Mouse (Mus musculus) heart, embryonic 16.5 days (tissue): ENCODE measurements around the gene Mtch1. TPM values are rescaled to one million over a fixed set of nuclear protein-coding genes. Genes with fewer than 3 reads are reported as not detected.

ENCODE experiments used
- ATAC-seq: fragments of 200-750 bp; cut with Nextera tagmentation; replicated peaks from 2 replicates; pipeline ENCODE4 v1.8.0; 2017; ENCODE audit warnings: moderate number of reproducible peaks; ENCODE audit not compliant: insufficient read depth, low FRiP score; ENCODE audit errors: extremely low read depth
- H3K27ac ChIP-seq: fragments of 300-500 bp; sonication (generic); 2 replicates; pipeline ENCODE4 v1.5.1; 2014; ENCODE audit warnings: mild to moderate bottlenecking, low read length, control low read depth, moderate library complexity
- H3K27me3 ChIP-seq: fragments of 300-500 bp; sonication (generic); 2 replicates; pipeline ENCODE4 v1.6.1; 2014; ENCODE audit warnings: low read length, mixed read lengths; ENCODE audit not compliant: control insufficient read depth, insufficient read depth
- H3K36me3 ChIP-seq: fragments of 300-500 bp; sonication (generic); 2 replicates; pipeline ENCODE4 v1.6.1; 2014; ENCODE audit not compliant: control insufficient read depth, insufficient read depth
- H3K4me1 ChIP-seq: fragments of 300-500 bp; sonication (generic); 2 replicates; pipeline ENCODE4 v1.6.1; 2014; ENCODE audit warnings: low read length, mixed read lengths; ENCODE audit not compliant: control insufficient read depth, insufficient read depth
- H3K4me2 ChIP-seq: fragments of 300-500 bp; sonication (generic); 2 replicates; pipeline ENCODE4 v1.6.1; 2014; ENCODE audit warnings: low read depth, mild to moderate bottlenecking, control low read depth, low read length
- H3K4me3 ChIP-seq: fragments of 300-500 bp; sonication (generic); 2 replicates; pipeline ENCODE4 v1.5.1; 2014; ENCODE audit warnings: mild to moderate bottlenecking, control low read depth, low read length
- H3K9ac ChIP-seq: fragments of 300-500 bp; sonication (generic); 2 replicates; pipeline ENCODE4 v1.6.1; 2014; ENCODE audit warnings: low read length, control low read depth
- H3K9me3 ChIP-seq: fragments of 300-500 bp; sonication (generic); replicated peaks from 2 replicates; pipeline ENCODE4 v1.6.1; 2016; ENCODE audit warnings: low read length; ENCODE audit not compliant: control insufficient read depth
- WGBS: fragments of 180-500 bp; shearing (Covaris S2); extraction: QIAGEN DNeasy Blood & Tissue Kit; methylation state at CpG from one replicate; pipeline ENCODE4 v1.1.7; 2014; 5-methylcytosine and 5-hydroxymethylcytosine counted together
- polyA plus RNA-seq: library from polyadenylated mRNA; unstranded; fragments of >200 nt; fragmentation: Nextera tagmentation; extraction: Ambion mirVana; gene quantifications from 2 replicates; pipeline ENCODE4 v1.2.1, GENCODE M21; 2015

Mtch1 gene
- polyA plus RNA-seq, 1 experiment from 2014 or later: 220 TPM

DNA sequence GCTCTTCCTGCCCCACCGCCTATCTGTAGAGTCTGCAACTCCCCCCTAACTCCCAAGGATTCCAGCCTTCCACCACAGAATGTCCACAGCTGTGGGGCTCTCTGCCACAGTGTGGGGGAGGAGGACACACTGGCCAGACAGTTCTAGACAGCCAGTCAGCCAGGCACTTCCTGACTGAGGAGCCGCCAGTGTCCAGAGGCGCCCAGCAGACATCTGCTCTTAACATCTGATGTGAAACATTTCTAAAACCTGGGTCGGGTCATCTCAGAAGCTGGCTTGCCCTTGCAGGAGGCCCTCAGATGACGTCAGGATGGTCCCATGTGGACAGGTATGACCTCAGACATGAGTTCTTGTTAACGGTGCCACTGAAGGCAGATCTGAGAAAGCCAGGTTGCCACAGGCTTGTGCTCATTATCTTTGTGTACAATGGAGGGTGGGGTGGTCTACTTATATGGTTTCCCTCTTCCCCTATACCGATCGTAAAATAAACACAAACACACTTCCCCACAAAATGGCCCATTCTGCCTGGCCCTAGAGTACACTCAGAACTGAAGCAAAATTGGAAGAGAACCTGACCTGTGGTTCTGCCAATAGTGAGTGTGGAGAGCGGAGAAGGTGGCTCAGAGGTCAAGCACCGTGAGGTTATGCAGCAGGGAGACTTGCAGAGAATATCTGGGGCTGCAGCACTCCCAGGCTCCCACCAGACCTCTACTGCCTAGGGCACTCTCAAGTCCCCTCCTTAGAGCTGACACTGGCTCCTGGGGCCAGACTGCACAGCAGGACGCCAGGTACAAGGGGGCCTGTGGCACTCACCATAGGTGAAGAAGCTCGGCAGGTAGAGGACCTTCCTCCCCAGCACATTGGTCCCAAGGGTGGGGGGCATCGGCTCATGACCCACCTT lies 5.5 kb downstream of the Mtch1 start:
- no peak overlapping the region for H3K4me3 ChIP-seq
- peaks cover 55% of the 10 kb centered on the region for H3K4me1 ChIP-seq
- H3K36me3 ChIP-seq: peaks cover 40% of the 10 kb centered on the region
- peak; percentile 67 for ATAC-seq
- H3K4me2 ChIP-seq: peak overlapping the region; percentile 48
- H3K9ac ChIP-seq: peak overlapping the region; percentile 70
- H3K9me3 ChIP-seq: no peaks in the 10 kb centered on the region
- H3K27me3 ChIP-seq: no peaks in the 10 kb centered on the region
- peak overlapping the region; percentile 92 for H3K27ac ChIP-seq
- 28% methylated on average over 13 of the region's 13 CpGs for WGBS

DNA sequence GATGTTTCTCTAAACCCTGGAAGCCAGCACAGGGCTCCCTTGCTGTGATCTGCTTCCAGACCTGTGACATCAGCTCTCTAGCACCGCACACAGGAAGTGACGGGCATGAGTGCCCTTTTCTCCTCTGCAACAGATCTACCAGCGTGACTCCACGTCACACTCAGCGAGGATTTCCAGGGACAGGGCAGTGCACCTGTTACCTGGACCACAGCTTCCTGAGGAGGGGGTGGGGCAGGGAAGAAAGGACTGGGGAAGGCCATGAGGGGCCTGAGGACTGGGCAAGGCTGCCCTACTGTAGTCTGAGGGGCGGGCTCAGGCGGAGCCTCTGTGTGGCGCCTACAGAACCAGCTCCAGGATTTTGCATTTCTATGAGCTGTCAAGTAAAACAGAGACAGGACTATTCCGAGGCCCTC lies 6.1 kb downstream of the Mtch1 start:
- peak overlapping the region; percentile 92 for H3K27ac ChIP-seq
- WGBS: 14% methylated on average over 9 of the region's 9 CpGs
- peaks cover 47% of the 10 kb centered on the region for H3K36me3 ChIP-seq
- H3K9ac ChIP-seq: peak overlapping the region; percentile 70
- ATAC-seq: peak; percentile 28
- H3K4me1 ChIP-seq: peaks cover 54% of the 10 kb centered on the region
- peak overlapping the region; percentile 17; the same call in 1 of the 2 replicates for H3K4me3 ChIP-seq
- no peaks in the 10 kb centered on the region for H3K27me3 ChIP-seq
- H3K4me2 ChIP-seq: peak overlapping the region; percentile 48
- no peaks in the 10 kb centered on the region for H3K9me3 ChIP-seq

DNA sequence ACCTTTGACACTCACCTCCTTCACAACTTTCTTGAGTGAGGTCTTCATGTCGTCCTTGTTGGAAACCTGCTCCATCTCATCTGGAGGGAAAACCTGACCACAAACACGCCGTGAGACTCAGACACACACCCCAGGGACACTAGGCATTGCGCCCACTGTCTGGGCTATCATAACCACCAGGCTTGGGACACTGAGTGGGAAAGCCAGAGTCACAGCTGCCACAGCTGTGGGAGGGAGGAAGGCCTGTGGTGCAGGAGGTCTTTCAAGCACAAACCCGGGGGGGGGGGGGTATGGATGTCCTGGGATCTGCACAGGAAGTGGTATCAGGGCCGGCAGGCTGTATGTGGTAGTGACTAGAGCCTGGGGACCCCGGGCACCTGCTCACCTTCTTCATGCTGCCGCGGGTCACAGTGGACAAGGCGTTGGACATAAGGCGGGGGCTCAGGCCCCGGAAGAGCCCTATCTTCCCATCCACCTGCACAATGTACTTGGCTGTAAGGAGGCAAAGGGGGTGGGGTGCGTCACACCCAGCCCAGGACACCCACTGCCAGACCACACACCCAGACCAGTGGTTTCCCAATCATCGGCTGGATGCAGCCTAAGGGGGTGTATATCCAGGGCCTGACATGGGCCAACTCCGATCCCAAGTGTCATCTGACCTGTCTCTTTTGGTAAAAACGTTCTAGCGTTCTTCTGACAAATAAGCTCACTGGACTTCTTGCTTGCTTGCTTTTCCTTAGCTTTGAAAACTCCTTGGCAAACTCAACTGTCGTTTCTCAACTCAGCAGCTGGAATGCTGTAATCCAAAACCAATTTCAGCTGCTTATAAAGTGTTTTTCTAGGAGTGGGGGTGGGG lies 7.1 kb downstream of the Mtch1 start:
- H3K4me2 ChIP-seq: no peak overlapping the region

GRCm38 (mm10) chr17:29339170-29339768 lies 8.5 kb downstream of the Mtch1 start:
- H3K27ac ChIP-seq: peak overlapping the region; percentile 74
- WGBS: 77% methylated on average over 11 of the region's 11 CpGs

More for the DNA sequence above, 7.1 kb downstream of the Mtch1 start:
- 74% methylated on average over 18 of the region's 18 CpGs for WGBS
- H3K27ac ChIP-seq: peak overlapping the region; percentile 92
- no peaks in the 10 kb centered on the region for H3K9me3 ChIP-seq
- no peak for ATAC-seq
- H3K36me3 ChIP-seq: peaks cover 56% of the 10 kb centered on the region
- H3K9ac ChIP-seq: peak overlapping the region; percentile 16; the same call in 1 of the 2 replicates
- no peak overlapping the region for H3K4me3 ChIP-seq
- peaks cover 45% of the 10 kb centered on the region for H3K4me1 ChIP-seq
- H3K27me3 ChIP-seq: no peaks in the 10 kb centered on the region

DNA sequence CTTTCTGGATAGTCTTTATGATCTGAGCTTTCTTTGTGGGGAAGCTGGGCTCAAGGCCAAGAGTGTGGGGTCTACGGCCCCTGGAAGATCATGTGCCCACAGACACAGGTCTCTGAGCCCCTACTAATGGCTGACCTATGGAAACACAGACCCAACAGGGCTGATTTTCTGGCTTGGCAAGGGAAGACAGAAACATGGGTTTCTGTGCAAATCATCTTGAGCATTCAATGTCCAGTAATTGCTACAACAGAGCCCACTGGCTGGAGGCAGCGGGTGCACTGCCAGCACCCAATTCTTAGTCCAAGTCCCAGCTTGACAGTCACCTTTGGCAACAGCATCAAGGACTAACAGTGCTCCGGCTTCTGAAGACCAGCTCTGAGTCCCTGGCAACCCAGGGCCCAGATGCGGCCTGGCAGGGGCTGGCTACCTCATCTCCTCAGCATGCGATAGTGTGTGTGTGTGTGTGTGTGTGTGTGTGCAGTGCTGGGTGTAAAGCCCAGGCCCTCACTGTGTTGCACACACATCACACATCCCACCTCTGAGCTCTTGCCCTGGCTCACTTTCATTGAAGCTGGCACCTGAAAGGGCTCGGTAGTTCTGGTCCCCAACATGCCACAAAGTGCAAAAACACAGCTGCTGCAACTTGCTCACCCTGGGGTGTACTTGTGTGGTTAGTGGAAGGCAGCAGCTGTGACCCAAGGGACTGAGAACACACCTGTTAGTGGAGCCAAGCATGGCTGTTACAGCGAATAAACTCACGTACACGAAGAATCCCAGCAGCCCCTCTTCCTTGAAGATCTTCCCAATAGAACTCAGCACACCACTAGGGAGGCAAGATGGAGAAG lies 9.5 kb downstream of the Mtch1 start:
- ATAC-seq: no peak

More at GRCm38 (mm10) chr17:29339170-29339768, 8.5 kb downstream of the Mtch1 start:
- no peak for ATAC-seq
- Histone ChIP-seq H3K4me3 (no peak overlapping the region), H3K27me3 (no peaks in the 10 kb centered on the region), H3K36me3 (peaks cover 62% of the 10 kb centered on the region), H3K4me1 (peaks cover 38% of the 10 kb centered on the region), H3K9ac (no peak overlapping the region; the same call in 1 of the 2 replicates), H3K9me3 (no peaks in the 10 kb centered on the region), H3K4me2 (no peak overlapping the region)

GRCm38 (mm10) chr17:29336266-29336990 lies 11.3 kb downstream of the Mtch1 start:
- ATAC-seq: no peak
- no peaks in the 10 kb centered on the region for H3K9me3 ChIP-seq
- H3K4me1 ChIP-seq: peaks cover 27% of the 10 kb centered on the region
- peaks cover 68% of the 10 kb centered on the region for H3K36me3 ChIP-seq
- H3K9ac ChIP-seq: no peak overlapping the region
- no peak overlapping the region for H3K27ac ChIP-seq
- no peak overlapping the region for H3K4me3 ChIP-seq
- 87% methylated on average over 19 of the region's 19 CpGs for WGBS
- H3K4me2 ChIP-seq: no peak overlapping the region
- H3K27me3 ChIP-seq: no peaks in the 10 kb centered on the region

More for the DNA sequence above, 9.5 kb downstream of the Mtch1 start:
- H3K9me3 ChIP-seq: no peaks in the 10 kb centered on the region
- peak overlapping the region; percentile 74 for H3K27ac ChIP-seq
- peaks cover 63% of the 10 kb centered on the region for H3K36me3 ChIP-seq
- no peak overlapping the region for H3K4me3 ChIP-seq
- no peak overlapping the region for H3K9ac ChIP-seq
- H3K4me2 ChIP-seq: no peak overlapping the region
- H3K4me1 ChIP-seq: peaks cover 38% of the 10 kb centered on the region
- no peaks in the 10 kb centered on the region for H3K27me3 ChIP-seq
- 85% methylated on average over 9 of the region's 9 CpGs for WGBS

- peaks cover 10% of the 10 kb centered on the region for H3K4me1 ChIP-seq
- no peak overlapping the region for H3K9ac ChIP-seq
- H3K4me3 ChIP-seq: no peak overlapping the region
- H3K27ac ChIP-seq: no peak overlapping the region
- 76% methylated on average over 4 of the region's 4 CpGs for WGBS
- H3K4me2 ChIP-seq: no peak overlapping the region
- H3K9me3 ChIP-seq: no peaks in the 10 kb centered on the region
- ATAC-seq: 0 out of 2 replicates have a peak, but pooled peaks have one; percentile 15
- peaks cover 37% of the 10 kb centered on the region for H3K36me3 ChIP-seq
- peaks cover 1% of the 10 kb centered on the region; the same call in 1 of the 2 replicates for H3K27me3 ChIP-seq
Measured at GRCm38 (mm10) chr17:29332186-29332685, 15.5 kb downstream of the Mtch1 start.
